Mouse (Mus musculus) T-helper 1 cell (primary cell): Measurements from ENCODE around the gene Eno1.

Source experiments
- in situ Hi-C: fragments of 300-600 bp; cut with MboI, MseI; formaldehyde crosslinking; loops from one replicate; pipeline ENCODE4 v1.15.1; 2025; ENCODE audit warnings: high pct_unique_total_duplicates

Eno1 gene

DNA sequence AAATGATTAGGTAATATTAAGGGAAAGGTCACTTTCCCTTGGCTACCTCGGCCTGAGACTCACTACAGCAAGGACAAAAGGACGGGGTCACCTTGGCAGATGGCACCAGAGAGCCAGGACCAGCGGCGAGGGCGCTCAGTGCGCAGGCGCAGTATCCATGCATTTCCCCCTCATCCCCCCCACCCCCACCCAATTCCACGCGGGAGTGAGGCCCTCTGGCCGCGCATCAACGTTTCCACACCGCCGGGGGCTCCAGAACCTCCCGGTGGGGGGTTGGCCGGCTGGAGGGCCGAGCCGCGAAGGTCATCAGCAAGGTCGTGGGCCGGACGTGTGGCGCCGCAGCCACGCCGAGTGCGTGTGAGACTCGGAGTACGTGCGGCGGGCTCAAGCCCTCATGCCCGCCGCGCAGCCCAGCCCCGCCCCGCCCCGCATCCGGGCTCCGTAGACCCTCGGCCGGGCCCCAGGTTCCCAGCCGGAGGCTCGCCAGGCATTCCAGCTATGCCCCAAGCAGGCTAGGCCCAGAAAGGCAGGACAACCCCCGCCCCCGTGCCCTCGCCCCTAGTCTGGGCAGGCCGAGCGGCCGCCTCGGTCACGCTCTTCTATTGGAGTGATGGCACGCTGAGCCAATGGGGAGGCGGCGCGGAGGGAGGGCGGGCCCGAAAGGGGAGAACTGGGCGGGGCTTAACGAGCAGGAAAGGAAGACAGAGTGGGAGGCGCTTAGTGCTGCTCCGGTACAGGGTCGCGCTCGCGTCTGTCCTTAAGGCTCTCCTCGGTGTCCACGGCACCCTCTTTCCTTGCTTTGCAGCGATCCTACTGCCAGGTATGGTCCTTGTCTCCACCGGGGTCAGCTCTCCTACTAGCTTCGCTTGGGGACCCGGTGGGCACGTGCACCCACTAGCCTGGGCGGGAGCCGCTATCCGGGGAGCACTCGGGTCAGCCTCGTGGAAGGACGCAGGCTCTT is at the start of gene Eno1:
Gene Eno1, plus strand, starts transcription at position 201 of the 961 bp plus-strand sequence.
- in situ Hi-C loops, result no loop called here

DNA sequence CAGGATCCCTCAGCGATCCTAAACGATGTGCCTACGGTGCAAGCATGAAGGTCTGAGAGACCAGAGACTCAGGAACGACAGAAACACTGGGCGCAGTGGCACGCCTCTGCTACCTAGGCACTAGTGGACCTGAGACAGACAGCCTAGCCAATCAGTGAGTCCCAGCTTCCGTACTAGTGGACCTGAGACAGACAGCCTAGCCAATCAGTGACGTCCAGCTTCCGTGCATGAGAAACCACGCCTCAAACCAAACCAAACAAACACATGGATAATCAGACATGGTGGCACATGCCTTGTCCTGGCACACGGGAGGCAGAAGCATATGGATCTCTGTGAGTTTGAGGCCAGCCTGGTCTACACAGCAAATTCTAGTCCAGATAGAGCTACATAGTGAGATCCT is 48.3 kb upstream of the Eno1 start:
- in situ Hi-C loops, result no loop called here

- in situ Hi-C loops, result loop anchor here (10.0 kb wide), 1 partner anchor 1677 kb away; no protein-coding TSS in a partner anchor
Observed at GRCm38 (mm10) chr4:150192199-150192598, 44.3 kb upstream of the Eno1 start.

DNA sequence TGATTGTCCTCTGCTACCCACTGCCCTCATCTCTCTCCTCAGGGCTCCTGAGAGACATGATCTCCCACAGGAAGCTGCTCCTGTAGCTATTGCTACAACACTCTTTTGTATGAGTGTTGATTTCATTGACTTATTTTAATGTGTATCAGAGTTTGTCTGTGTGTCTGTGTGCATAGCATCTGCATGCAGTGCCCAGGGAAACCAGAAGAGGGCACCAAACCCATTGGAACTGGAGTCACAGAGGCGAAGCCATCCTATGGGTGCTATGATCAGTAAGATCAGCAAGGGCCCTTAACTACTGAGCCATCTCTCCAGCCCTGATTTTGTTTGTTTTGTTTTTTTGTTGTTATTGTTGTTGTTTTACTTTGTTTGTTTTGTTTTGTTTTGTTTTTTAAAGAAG is 42.6 kb upstream of the Eno1 start:
- in situ Hi-C loops, result loop anchor here (10.0 kb wide), 1 partner anchor 1679 kb away; no protein-coding TSS in a partner anchor

- in situ Hi-C loops, result loop anchor here (10.0 kb wide), 1 partner anchor 1683 kb away; no protein-coding TSS in a partner anchor
Observed at GRCm38 (mm10) chr4:150198268-150198667, 38.3 kb upstream of the Eno1 start.

DNA sequence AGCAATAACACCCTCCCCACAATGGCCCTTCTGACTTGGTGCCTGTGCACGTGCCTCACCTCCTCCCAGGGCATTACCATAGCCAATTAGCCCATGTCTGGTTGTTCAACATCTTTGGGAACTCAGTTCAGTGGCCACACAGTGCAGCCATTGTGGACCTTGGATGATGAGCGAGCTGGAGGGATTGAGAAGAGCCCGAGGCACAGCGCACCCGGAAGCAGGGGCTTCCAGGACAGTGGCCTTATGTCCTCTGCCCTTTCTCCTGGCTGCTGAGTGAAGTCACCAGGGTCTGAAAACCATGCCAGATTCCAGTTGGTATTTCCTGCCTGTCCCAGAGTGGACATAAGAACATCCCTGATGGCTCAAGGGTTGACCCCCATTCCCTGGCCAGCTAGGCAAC is 35.3 kb upstream of the Eno1 start, which contains the start of gene Car6:
Gene Car6, minus strand, starts transcription at position 101 of the 400 bp plus-strand sequence.
- in situ Hi-C loops, result no loop called here

DNA sequence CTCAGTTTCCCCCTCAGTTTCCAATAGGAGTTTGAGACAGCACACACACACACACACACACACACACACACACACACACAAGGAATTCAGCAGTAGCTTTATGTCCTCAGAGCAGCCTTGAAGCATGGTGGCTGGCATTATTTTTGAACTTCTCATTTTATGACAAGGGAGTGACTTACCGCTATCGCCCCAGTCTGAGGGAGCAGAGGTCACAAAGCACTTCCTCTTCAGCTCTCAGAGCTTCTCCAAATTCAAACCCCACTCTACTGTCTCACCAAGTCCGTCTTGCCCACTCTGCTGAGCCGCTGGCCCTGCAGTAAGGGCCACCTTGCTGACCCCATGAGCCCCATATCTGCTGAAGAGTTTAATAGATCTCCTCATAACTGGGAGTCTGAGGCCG is 33.8 kb upstream of the Eno1 start:
- in situ Hi-C loops, result no loop called here

DNA sequence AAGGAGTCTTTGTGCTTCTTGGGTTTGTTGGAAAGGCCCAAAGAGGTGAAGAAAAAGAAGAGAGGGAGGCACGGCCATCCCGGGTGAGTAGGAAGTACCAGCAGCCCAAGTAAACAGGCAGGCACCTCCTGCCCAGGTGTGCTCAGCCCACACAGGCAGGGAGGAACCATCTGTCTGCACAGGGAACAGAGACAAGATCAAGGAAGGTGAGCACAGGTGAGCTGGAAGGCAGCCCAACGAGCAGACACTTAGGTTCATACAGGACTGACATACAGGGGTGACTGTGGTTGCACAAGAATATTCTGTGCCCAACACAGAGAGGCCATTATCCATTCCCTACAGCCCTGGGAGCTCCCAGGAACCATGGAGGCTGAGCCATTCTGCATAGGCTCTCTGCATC is 31.6 kb upstream of the Eno1 start:
- in situ Hi-C loops, result no loop called here

DNA sequence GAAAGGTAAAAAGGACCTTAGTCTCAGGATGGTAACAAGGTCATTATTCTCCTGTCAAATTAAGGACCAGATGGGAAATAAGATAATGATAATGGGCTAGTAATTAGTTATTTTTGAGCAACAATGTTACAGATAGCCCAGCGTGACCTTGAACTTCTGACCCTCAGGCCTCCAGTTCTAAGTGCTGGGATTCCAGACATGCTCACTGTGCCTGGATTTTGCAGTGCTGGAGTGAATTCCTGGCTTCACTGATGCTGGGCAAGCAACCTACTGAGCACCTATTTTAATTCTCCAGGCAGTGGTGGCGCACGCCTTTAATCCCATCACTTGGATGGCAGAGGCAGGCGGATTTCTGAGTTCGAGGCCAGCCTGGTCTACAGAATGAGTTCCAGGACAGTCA is 26.8 kb upstream of the Eno1 start:
- in situ Hi-C loops, result no loop called here

- in situ Hi-C loops, result no loop called here
Observed at GRCm38 (mm10) chr4:150210306-150210705, 26.2 kb upstream of the Eno1 start.

GRCm38 (mm10) chr4:150211930-150212552 is 24.5 kb upstream of the Eno1 start:
- in situ Hi-C loops, result no loop called here

GRCm38 (mm10) chr4:150212553-150212971 is 24.0 kb upstream of the Eno1 start:
- in situ Hi-C loops, result no loop called here

DNA sequence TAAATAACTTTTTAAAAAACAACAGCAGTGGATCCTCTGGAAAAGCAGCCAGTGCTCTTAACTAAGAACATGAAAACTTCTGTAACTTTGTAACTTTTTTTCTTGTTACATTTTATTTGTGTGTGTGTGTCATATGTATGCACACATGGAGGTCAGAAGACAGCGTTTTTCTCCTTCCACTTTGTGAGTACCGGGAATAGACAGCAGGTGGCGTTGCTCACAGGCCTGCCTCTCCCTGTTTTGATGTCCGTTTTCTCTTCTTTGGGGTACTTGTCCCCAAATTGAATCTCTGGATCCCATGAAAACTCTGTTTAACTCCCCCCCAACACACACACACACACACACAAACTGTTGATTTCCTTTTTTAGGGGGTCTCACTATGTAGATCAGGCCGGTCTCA is 22.6 kb upstream of the Eno1 start:
- in situ Hi-C loops, result no loop called here

DNA sequence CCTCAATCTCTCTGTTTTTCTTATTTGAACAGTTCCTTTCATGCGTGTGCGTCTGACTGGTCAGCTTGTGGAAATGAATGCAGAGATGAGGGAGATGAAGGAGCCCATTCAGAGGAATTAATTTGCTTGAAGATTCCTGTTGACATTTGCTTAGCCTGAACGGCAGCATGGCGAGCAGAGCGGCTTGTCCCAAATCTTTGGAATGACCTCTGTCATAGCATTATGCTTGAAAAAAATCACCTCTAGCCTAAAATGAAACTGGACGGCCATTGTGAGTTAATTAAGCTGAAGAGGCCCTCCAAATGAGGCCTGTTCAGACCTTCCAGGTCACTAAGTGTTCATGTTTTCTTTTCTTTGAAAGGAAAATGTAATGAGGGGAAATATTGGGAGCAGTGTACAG is 20.1 kb upstream of the Eno1 start:
- in situ Hi-C loops, result no loop called here

GRCm38 (mm10) chr4:150217042-150217554 is 19.4 kb upstream of the Eno1 start:
- in situ Hi-C loops, result no loop called here

- in situ Hi-C loops, result no loop called here
Observed at GRCm38 (mm10) chr4:150217935-150218334, 18.6 kb upstream of the Eno1 start.

DNA sequence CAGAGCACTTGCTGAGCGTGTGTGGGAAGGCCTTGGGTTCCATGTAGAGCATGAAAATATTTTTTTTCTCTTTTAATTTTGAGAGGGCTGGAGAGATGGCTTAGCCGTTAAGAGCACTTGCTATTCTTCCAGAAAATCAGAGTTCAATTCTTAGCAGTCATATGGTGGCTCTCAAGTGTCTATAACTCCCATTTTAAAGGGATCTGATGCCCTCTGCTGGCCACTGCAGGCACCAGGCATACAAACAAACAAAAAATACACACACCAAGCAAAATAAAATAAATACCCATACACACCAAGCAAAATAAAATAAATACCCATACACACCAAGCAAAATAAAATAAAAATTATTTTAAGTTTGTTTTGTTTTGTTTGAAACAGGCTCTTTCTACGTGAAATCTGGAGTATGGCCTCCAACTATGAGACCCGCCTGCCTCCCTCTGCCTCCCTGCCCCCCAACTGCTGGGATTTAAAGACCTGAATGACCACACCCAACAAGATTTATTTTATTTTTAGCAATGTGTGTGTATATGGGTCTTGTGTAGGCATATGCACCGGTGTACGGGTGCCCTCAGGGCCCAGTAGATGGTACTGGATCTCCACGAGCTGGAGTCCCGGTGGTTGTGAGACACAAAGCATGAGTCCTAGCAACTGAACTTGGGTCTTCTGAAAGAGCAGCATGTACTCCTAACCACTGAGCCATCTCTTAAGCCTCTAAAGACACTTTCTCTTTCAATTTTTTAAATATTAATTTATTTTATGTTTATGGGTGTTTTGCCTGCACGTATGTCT is 16.8 kb upstream of the Eno1 start:
- in situ Hi-C loops, result no loop called here

- in situ Hi-C loops, result no loop called here
Observed at GRCm38 (mm10) chr4:150220584-150220983, 15.9 kb upstream of the Eno1 start.

DNA sequence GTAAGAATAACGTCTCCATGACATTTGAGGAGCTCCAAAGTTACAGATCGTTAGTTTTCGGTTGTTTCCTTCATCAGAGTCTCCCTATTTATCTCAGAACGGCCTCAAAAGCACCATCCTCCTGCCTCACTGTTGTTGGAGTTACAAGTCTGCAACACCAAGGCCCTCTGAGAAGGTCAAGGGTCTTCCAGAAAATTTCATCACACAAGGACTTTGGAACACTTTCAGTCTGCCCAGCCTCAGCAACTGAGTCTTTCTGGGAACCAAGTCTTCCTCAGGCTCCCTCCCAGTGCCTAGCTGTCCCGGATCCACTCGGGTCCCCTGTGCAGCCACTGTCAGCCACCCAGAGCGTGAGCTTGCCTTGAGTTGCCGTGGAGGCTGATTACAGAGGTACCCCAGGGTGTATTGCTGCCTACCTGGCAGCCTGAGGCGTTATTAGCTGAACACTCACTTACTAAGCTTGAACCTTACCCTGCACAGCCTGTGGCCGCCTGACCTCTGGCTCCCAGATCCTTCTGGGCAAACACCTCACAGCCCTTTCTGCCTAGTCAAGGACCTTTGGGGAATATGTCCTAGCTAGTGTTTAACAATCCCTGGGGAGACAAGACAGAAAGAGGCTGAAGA is 15.4 kb upstream of the Eno1 start:
- in situ Hi-C loops, result no loop called here

DNA sequence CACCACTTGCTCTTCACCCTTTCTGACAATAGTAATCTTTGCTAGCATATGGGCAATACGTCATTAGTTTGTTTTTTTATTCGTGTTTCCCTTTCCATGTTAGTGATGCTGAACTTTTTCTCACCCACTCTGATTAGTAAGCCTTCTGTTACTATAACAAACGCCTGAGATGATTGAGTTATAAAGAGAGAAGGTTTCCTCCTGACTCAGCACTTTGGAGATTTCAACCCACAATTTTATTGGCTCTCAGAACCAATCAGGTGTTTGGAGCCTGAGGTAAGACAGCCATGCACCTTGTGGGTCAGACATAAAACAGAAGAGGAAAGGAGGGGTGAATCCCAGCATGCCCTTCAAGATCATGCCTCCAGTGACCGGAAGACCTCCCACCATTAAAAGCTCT is 12.7 kb upstream of the Eno1 start:
- in situ Hi-C loops, result no loop called here

DNA sequence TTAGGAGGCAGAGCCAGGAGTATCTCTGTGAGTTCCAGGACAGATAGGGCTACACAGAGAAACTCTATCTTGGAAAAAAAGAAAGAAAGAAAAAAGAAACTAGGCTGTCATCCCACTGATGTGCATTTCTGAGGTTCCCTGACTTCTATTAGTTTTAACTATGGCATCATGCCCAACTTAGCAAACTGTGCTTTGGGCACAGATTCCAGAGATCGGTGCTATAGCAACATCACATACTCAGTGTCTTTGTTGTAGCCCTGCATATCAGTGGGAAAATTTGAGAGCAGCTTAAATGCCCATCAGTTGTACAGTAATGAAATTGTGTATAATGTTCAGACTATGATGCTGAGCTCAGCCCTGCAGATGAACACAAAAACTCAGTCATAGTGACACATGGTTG is 10.8 kb upstream of the Eno1 start:
- in situ Hi-C loops, result no loop called here
